Mouse (Mus musculus): ENCODE results near the gene Tfrc. TPM values are rescaled to one million over a fixed set of nuclear protein-coding genes. Genes with fewer than 3 reads are reported as not detected.
A peak's percentile ranks its signal among the peaks of the same experiment; 100 is the strongest.

Gene Tfrc
- total RNA-seq, 2 experiments from 2014 or later, result 77.4 to 174 TPM

DNA sequence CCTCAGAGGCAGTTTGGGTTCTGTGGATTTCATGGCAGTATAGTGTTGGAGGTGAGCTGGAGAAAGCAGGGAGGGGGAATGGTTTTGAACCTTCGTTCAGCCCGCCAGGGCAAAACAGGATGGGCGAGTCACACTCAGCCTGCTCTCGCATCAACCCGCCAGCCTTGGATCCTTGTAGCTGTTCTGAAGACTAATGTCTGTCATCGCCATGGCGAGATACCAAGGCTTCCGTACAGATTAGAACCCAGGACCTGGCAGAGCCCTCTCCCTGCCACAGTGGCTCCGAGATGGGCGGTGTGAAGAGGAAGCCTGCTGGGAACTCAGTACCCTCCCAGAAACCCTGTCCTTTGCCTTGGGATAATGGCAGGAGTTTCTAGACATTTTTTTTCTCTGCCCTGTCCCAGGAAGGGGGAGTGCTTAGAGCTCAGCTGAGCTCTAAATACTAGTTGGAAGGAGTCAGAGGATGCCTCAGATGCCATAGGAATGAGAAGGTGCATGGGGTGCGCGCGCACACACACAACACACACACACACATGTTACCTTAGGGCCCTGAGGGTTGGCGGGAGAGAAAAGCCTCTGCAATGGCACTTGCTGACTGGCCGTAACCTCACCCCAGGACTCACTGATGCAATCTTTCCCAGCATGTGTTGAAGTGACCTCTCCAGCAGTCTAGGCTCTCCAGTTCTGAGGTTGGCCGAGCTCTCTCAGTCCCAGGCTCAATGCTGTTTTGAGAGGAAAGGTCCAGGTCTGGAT is 49.0 kb downstream of the Tfrc start:
- intact Hi-C loops (cut with DNase I), result no loop called here

DNA sequence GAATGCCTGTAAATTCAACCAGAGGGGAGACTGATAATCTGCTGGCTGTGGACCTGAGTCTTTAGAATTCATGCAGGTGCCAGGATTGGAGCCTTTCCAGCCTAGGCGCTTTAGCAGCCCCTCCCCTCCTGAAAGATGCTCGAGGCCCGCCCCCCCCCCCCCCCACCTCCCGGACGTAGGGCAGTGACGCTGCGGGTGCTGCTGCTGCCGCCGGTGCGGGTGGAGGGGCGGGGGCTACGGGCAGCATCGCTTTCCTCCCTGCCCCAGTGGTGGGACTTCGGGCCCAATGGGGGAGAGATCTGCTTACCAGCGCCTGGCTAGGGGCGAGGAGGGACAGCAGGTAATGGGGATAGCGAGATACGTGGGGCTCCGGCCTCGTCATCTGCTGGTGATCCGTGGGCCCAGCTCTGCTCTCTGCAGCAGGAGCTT is 50.0 kb downstream of the Tfrc start:
- intact Hi-C loops (cut with DNase I), result loop anchor here (1.0 kb wide), 1 partner anchor 24 kb away; no protein-coding TSS in a partner anchor
- peak; percentile 53 for DNase-seq
- Histone ChIP-seq H3K27ac (peak overlapping the region; percentile 97), H3K4me3 (peak overlapping the region; percentile 68)
- TF ChIP-seq CTCF (IDR thresholded peaks at IDR 0.05), result no peak

More for the DNA sequence above, 49.0 kb downstream of the Tfrc start:
- Histone ChIP-seq H3K4me3 (no peak overlapping the region), H3K27ac (peak overlapping the region; percentile 97)
- DNase-seq, result peak; percentile 81
- no peak for TF ChIP-seq CTCF (IDR thresholded peaks at IDR 0.05)

DNA sequence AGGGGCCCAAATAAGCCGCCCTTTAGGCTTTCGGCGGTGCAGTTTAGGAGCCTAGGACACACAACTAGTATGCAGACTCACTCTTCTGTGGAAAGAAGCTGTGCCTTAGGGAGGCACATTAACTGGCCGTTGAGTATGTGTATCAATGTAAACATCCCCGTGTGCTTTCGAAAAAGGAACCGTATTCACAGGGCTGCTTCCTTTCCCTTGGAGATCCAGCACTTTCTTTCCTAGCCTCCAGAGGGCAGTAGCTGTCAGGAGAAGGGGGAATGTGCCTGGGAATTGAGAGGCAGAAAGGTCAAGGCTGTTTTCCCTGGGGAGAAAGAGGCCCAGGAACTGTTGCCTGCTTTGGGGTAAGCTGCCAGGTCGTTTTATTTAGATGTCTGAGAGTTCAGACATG is 50.7 kb downstream of the Tfrc start:
- TF ChIP-seq CTCF (IDR thresholded peaks at IDR 0.05), result peak; percentile 96
- intact Hi-C loops (cut with DNase I), result loop anchor here (1.0 kb wide), 1 partner anchor 23 kb away; no protein-coding TSS in a partner anchor
- Histone ChIP-seq H3K4me3 (peak overlapping the region; percentile 68), H3K27ac (peak overlapping the region; percentile 97)
- peak; percentile 77 for DNase-seq

GRCm38 (mm10) chr16:32660095-32660494 is 51.4 kb downstream of the Tfrc start:
- DNase-seq, result peak; percentile 65
- peak overlapping the region; percentile 82 for H3K4me3 ChIP-seq
- intact Hi-C loops (cut with DNase I), result no loop called here
- peak overlapping the region; percentile 97 for H3K27ac ChIP-seq
- no peak for TF ChIP-seq CTCF (IDR thresholded peaks at IDR 0.05)

GRCm38 (mm10) chr16:32660557-32661321 is 52.0 kb downstream of the Tfrc start:
- TF ChIP-seq CTCF (IDR thresholded peaks at IDR 0.05), result no peak
- H3K4me3 ChIP-seq, result peak overlapping the region; percentile 82
- DNase-seq, result peak; percentile 92
- intact Hi-C loops (cut with DNase I), result no loop called here
- peak overlapping the region; percentile 97 for H3K27ac ChIP-seq

GRCm38 (mm10) chr16:32661493-32661921 is 52.8 kb downstream of the Tfrc start:
- Histone ChIP-seq H3K4me3 (peak overlapping the region; percentile 82), H3K27ac (peak overlapping the region; percentile 97)
- intact Hi-C loops (cut with DNase I), result no loop called here
- peak; percentile 67 for DNase-seq
- no peak for TF ChIP-seq CTCF (IDR thresholded peaks at IDR 0.05)

DNA sequence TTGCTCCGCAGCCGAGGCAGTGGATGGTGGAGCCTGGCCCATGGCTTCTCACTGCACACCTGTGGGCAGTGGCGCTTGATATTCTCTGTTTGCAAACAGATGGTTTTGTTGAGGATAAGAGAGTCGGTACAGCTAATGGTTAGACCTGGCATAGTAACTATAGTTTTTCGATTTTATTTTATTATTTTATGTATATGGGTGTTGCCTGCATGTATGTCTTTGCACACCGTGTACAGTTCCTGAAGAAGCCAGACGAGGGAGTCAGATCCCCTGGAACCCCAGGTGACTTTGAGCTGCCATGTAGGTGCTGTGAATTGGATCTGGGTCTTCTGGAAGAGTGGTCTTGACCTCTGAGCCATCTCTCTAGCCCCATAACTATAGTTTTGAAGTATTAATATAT is 53.7 kb downstream of the Tfrc start:
- Histone ChIP-seq H3K27ac (peak overlapping the region; percentile 97), H3K4me3 (peak overlapping the region; percentile 82)
- intact Hi-C loops (cut with DNase I), result no loop called here
- no peak for DNase-seq
- TF ChIP-seq CTCF (IDR thresholded peaks at IDR 0.05), result peak; percentile 44

DNA sequence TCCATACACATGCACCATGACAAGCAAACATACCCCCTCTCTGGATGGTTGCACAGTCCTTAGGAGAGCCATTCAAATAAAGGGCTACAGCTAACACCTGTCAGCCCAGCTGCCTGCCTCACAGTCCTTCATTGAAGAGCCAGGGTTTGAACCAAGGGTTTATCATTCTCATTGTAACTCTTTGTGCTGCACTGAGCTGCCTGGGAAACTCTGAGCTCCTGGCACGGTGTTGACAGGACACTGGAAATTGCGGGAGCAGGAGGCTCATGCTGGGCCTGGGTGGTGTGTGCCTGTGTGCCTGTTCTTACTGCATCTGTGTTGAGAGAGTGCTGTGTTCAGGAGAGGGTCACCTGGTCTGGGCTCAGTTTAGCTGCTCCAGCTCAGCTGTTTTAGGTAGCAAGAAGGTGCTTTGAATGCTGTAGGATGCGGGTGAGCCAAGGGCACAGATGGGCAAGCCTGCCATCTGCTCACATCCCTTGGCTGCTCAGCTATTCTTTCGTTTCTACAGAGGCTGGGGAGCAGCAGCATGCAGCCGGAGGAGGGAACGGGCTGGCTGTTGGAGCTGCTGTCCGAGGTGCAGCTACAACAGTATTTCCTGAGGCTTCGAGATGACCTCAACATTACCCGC is 54.6 kb downstream of the Tfrc start:
- DNase-seq, result no peak
- intact Hi-C loops (cut with DNase I), result no loop called here
- TF ChIP-seq CTCF (IDR thresholded peaks at IDR 0.05), result no peak
- H3K27ac ChIP-seq, result peak overlapping the region; percentile 97
- H3K4me3 ChIP-seq, result peak overlapping the region; percentile 82

DNA sequence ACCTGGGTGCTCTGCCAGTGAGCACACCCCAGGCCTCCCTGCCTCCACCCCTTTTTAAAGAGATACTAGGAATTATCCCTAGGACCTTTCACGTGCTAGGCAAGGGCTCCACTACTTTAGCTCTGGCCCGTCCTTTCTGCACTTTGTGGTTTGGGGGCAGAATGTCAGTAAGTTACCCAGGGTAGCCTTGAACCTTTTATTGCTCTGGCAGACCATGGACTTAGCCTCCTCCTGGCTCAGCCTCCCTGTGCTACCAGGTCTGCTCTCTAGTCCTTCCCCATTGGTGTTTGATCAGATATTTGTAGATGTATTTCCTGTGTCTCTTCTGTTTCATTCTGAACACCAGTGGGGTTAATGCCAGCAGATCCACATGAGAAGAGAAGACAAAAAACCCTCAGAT is 55.5 kb downstream of the Tfrc start:
- intact Hi-C loops (cut with DNase I), result no loop called here
- no peak for TF ChIP-seq CTCF (IDR thresholded peaks at IDR 0.05)
- H3K27ac ChIP-seq, result peak overlapping the region; percentile 97
- peak overlapping the region; percentile 82; the same call in 1 of the 2 replicates for H3K4me3 ChIP-seq
- no peak for DNase-seq

GRCm38 (mm10) chr16:32665851-32666665 is 57.3 kb downstream of the Tfrc start:
- TF ChIP-seq CTCF (IDR thresholded peaks at IDR 0.05), result no peak
- intact Hi-C loops (cut with DNase I), result no loop called here
- peak; percentile 43 for DNase-seq
- H3K4me3 ChIP-seq, result peak overlapping the region; percentile 61
- H3K27ac ChIP-seq, result peak overlapping the region; percentile 97

DNA sequence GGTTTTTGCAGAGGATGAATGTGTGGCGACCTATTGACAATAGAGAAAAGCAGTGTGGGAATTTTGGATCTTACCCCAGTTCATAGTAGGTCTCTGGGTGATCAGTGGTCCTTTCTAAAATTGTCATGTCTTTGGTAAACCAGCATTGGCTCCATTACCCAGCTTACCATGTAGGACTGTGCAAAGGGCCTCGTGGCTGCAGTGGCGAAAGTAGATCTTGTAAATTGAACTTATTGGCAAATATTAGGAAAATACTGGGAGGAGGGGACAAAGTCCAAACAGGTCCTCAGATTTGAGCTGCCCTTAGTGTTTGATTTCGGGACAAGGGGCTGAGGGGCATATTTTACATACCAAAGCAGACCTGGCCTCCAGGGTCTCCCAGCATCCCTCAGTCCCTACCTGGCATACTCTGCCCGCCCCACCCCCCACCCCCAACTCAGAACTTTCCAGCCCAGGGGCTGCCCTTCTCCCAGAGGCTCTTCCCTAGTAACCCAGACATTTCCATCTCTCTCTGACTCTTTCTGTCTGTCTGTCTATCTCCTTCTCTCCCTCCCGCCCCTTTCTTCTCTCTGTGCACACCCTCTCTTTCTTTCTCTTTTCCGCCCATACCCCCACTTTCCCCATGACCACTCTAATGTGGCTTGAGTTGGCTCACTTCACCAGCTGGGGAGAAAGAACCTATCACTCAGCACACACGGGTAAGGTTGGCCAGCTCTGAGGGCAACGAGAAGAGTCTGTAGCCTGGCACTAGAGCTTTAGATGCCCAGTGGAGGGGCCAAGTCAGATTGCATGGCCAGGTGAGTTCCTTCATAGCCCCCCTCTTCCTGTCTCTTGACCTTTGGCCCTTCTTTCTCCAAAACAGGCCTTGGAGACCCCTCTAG is 58.2 kb downstream of the Tfrc start:
- no peak for DNase-seq
- no peak for TF ChIP-seq CTCF (IDR thresholded peaks at IDR 0.05)
- H3K27ac ChIP-seq, result peak overlapping the region; percentile 97
- peak overlapping the region; percentile 61 for H3K4me3 ChIP-seq
- intact Hi-C loops (cut with DNase I), result no loop called here

Measured in gastrocnemius, adult 2 months (tissue).